Mouse (Mus musculus) liver, embryonic 14.5 days (tissue): ENCODE data around the gene Ino80.

Experiments
- CTCF ChIP-seq: IDR thresholded peaks from 2 replicates; pipeline ENCODE4 v1.5.1; 2016; ENCODE audit warnings: antibody characterized with exemption, low read depth, control low read depth
- EP300 ChIP-seq: IDR thresholded peaks from 2 replicates; pipeline ENCODE4 v1.6.1; 2016; ENCODE audit warnings: antibody characterized with exemption, low read depth

DNA sequence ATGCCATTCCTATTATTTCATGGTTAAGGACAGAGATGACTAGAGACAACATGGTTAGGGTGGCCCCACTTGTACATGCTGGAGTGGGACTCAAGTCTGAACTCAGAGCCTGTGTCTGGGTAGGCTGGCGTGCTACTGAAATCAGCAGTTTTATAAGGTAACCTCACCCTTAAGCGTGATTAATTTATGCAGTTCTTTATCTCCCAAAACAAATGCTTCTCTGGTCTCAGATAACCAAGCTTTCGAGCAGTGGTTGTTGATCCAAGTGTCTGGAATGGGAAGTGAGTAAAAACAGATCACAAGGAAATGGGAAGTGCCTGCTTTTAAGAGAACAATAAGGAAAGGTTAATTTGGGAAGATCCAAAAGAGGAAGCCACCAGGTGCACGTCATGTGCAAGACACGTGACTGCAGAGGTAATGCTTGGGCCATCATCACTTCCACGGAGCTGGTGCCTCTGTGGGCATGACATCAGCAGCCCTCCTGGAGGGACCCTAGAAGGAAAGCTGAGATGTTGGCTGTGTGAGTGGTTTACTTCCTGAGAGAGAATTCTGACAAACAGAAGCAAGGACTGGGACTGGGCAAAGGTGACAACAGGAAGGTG lies 132.8 kb downstream of the Ino80 start:
- TF ChIP-seq CTCF (no peak), EP300 (no peak)
